Mouse (Mus musculus): Measurements from ENCODE around the gene Fbxl18.
A peak's percentile ranks its signal among the peaks of the same experiment; 100 is the strongest.

- TF ChIP-seq POLR2A (IDR thresholded peaks at IDR 0.05; ENCODE audit: borderline replicate concordance, control insufficient read depth, low read depth, low read length) (peak; percentile 81), CTCF (IDR thresholded peaks at IDR 0.05; ENCODE audit: control insufficient read depth, insufficient read depth, low read length) (peak; percentile 36; the same call in 1 of the 2 replicates)
Measured at GRCm38 (mm10) chr5:142920311-142921073, 25.3 kb upstream of the Fbxl18 start.
